Mouse (Mus musculus): Measurements from ENCODE around the gene Zswim4. TPM values are rescaled to one million over a fixed set of nuclear protein-coding genes. Genes with fewer than 3 reads are reported as not detected.

Zswim4 gene
- polyA plus RNA-seq, 1 experiment from 2014 or later: 9.0 TPM

- WGBS: 4% methylated on average over 52 of the region's 52 CpGs
- no peaks in the 10 kb centered on the region for H3K9me3 ChIP-seq
- H3K27ac ChIP-seq: peak within 1 kb of the TSS; percentile 77
- H3K36me3 ChIP-seq: peaks cover 51% of the 10 kb centered on the region
- 0 out of 2 replicates have a peak, but pooled peaks cover 2% of the 10 kb centered on the region for H3K4me1 ChIP-seq (replicated peaks)
- ATAC-seq: peak; percentile 97
- peak within 1 kb of the TSS; percentile 93 for H3K9ac ChIP-seq
- peak within 1 kb of the TSS; percentile 91 for H3K4me3 ChIP-seq (replicated peaks)
- H3K4me2 ChIP-seq (replicated peaks): peak within 1 kb of the TSS; percentile 67
- no peaks in the 10 kb centered on the region for H3K27me3 ChIP-seq (replicated peaks)
These were observed 12.7 kb upstream of the Zswim4 start, which contains the start of gene D8Ertd738e for GRCm38 (mm10) chr8:84249257-84250170. Gene D8Ertd738e (minus strand): TSS chr8:84249719.

GRCm38 (mm10) chr8:84241821-84242220 is 5.0 kb upstream of the Zswim4 start:
- Histone ChIP-seq H3K4me1 (replicated peaks) (peaks cover 4% of the 10 kb centered on the region), H3K9me3 (no peaks in the 10 kb centered on the region), H3K4me3 (replicated peaks) (no peak overlapping the region), H3K4me2 (replicated peaks) (no peak overlapping the region), H3K36me3 (peaks cover 22% of the 10 kb centered on the region), H3K27ac (no peak overlapping the region), H3K9ac (0 out of 2 replicates have a peak overlapping the region, but pooled peaks have one; percentile 5), H3K27me3 (replicated peaks) (no peaks in the 10 kb centered on the region)
- ATAC-seq: no peak
- WGBS: 65% methylated on average over 2 of the region's 2 CpGs

GRCm38 (mm10) chr8:84241167-84241566 is 4.3 kb upstream of the Zswim4 start:
- Histone ChIP-seq H3K27me3 (replicated peaks) (no peaks in the 10 kb centered on the region), H3K27ac (no peak overlapping the region), H3K4me2 (replicated peaks) (no peak overlapping the region), H3K9me3 (no peaks in the 10 kb centered on the region), H3K9ac (0 out of 2 replicates have a peak overlapping the region, but pooled peaks have one; percentile 5), H3K36me3 (peaks cover 15% of the 10 kb centered on the region), H3K4me1 (replicated peaks) (peaks cover 5% of the 10 kb centered on the region), H3K4me3 (replicated peaks) (no peak overlapping the region)
- ATAC-seq: no peak
- 60% methylated on average over 6 of the region's 6 CpGs for WGBS

- Histone ChIP-seq H3K4me3 (replicated peaks) (peak overlapping the region; percentile 64), H3K27me3 (replicated peaks) (no peaks in the 10 kb centered on the region), H3K27ac (peak overlapping the region; percentile 78), H3K9me3 (no peaks in the 10 kb centered on the region), H3K4me1 (replicated peaks) (peaks cover 15% of the 10 kb centered on the region), H3K36me3 (no peaks in the 10 kb centered on the region), H3K4me2 (replicated peaks) (peak overlapping the region; percentile 75), H3K9ac (peak overlapping the region; percentile 64)
- peak; percentile 7; the same call in 1 of the 2 replicates for ATAC-seq
- WGBS: 16% methylated on average over 19 of the region's 19 CpGs
These were observed 831 bp upstream of the Zswim4 start for GRCm38 (mm10) chr8:84237542-84238229.

GRCm38 (mm10) chr8:84236410-84236997 is 351 bp downstream of the Zswim4 start:
- Histone ChIP-seq H3K4me3 (replicated peaks) (peak overlapping the region; percentile 77), H3K36me3 (no peaks in the 10 kb centered on the region), H3K27me3 (replicated peaks) (no peaks in the 10 kb centered on the region), H3K4me2 (replicated peaks) (peak overlapping the region; percentile 72), H3K27ac (peak overlapping the region; percentile 11), H3K9me3 (no peaks in the 10 kb centered on the region), H3K9ac (peak overlapping the region; percentile 83), H3K4me1 (replicated peaks) (peaks cover 15% of the 10 kb centered on the region)
- under 1% methylated on average over 29 of the region's 30 CpGs for WGBS
- ATAC-seq: no peak; the same call in none of the 2 replicates

- H3K9me3 ChIP-seq: no peaks in the 10 kb centered on the region
- peak overlapping the region; percentile 77 for H3K4me3 ChIP-seq (replicated peaks)
- H3K36me3 ChIP-seq: no peaks in the 10 kb centered on the region; the same call in 1 of the 2 replicates
- H3K9ac ChIP-seq: peak overlapping the region; percentile 83
- H3K4me1 ChIP-seq (replicated peaks): peaks cover 15% of the 10 kb centered on the region
- H3K27me3 ChIP-seq (replicated peaks): no peaks in the 10 kb centered on the region
- peak overlapping the region; percentile 11; the same call in 1 of the 2 replicates for H3K27ac ChIP-seq
- no peak for ATAC-seq
- H3K4me2 ChIP-seq (replicated peaks): peak overlapping the region; percentile 72
- 19% methylated on average over 10 of the region's 10 CpGs for WGBS
These were observed 977 bp downstream of the Zswim4 start for GRCm38 (mm10) chr8:84235746-84236409.

- 82% methylated on average over 2 of the region's 2 CpGs for WGBS
- H3K4me3 ChIP-seq (replicated peaks): no peak overlapping the region
- peaks cover 14% of the 10 kb centered on the region for H3K4me1 ChIP-seq (replicated peaks)
- H3K4me2 ChIP-seq (replicated peaks): no peak overlapping the region
- no peaks in the 10 kb centered on the region for H3K27me3 ChIP-seq (replicated peaks)
- no peak overlapping the region for H3K27ac ChIP-seq
- peaks cover 9% of the 10 kb centered on the region for H3K36me3 ChIP-seq
- H3K9me3 ChIP-seq: no peaks in the 10 kb centered on the region
- no peak for ATAC-seq
- H3K9ac ChIP-seq: no peak overlapping the region
These were observed 3.8 kb downstream of the Zswim4 start for GRCm38 (mm10) chr8:84233055-84233454.

GRCm38 (mm10) chr8:84230735-84231134 is 6.1 kb downstream of the Zswim4 start:
- ATAC-seq: no peak
- no peak overlapping the region for H3K4me3 ChIP-seq (replicated peaks)
- no peak overlapping the region for H3K27ac ChIP-seq
- H3K4me2 ChIP-seq (replicated peaks): no peak overlapping the region
- H3K36me3 ChIP-seq: peaks cover 20% of the 10 kb centered on the region
- no peaks in the 10 kb centered on the region for H3K9me3 ChIP-seq
- H3K9ac ChIP-seq: no peak overlapping the region
- peaks cover 6% of the 10 kb centered on the region for H3K4me1 ChIP-seq (replicated peaks)
- no peaks in the 10 kb centered on the region for H3K27me3 ChIP-seq (replicated peaks)
- 77% methylated on average over 17 of the region's 17 CpGs for WGBS

- WGBS: 81% methylated on average over 21 of the region's 21 CpGs
- Histone ChIP-seq H3K27ac (no peak overlapping the region), H3K4me2 (replicated peaks) (no peak overlapping the region), H3K36me3 (peaks cover 45% of the 10 kb centered on the region), H3K4me1 (replicated peaks) (no peaks in the 10 kb centered on the region), H3K9me3 (no peaks in the 10 kb centered on the region), H3K9ac (no peak overlapping the region), H3K4me3 (replicated peaks) (no peak overlapping the region), H3K27me3 (replicated peaks) (no peaks in the 10 kb centered on the region)
- 0 out of 2 replicates have a peak, but pooled peaks have one; percentile 8 for ATAC-seq
These were observed 13.4 kb downstream of the Zswim4 start for GRCm38 (mm10) chr8:84223322-84224029.

GRCm38 (mm10) chr8:84222566-84223165 is 14.2 kb downstream of the Zswim4 start:
- WGBS: 89% methylated on average over 9 of the region's 9 CpGs
- no peaks in the 10 kb centered on the region for H3K27me3 ChIP-seq (replicated peaks)
- H3K9ac ChIP-seq: no peak overlapping the region
- ATAC-seq: no peak
- H3K27ac ChIP-seq: no peak overlapping the region
- no peak overlapping the region for H3K4me2 ChIP-seq (replicated peaks)
- H3K4me3 ChIP-seq (replicated peaks): no peak overlapping the region
- no peaks in the 10 kb centered on the region for H3K9me3 ChIP-seq
- no peaks in the 10 kb centered on the region for H3K4me1 ChIP-seq (replicated peaks)
- H3K36me3 ChIP-seq: peaks cover 40% of the 10 kb centered on the region

GRCm38 (mm10) chr8:84220105-84220504 is 16.8 kb downstream of the Zswim4 start:
- Histone ChIP-seq H3K4me2 (replicated peaks) (no peak overlapping the region), H3K4me1 (replicated peaks) (no peaks in the 10 kb centered on the region), H3K4me3 (replicated peaks) (no peak overlapping the region), H3K9ac (no peak overlapping the region), H3K27ac (no peak overlapping the region), H3K9me3 (no peaks in the 10 kb centered on the region), H3K36me3 (peaks cover 26% of the 10 kb centered on the region), H3K27me3 (replicated peaks) (no peaks in the 10 kb centered on the region)
- ATAC-seq: no peak
- WGBS: 73% methylated on average over 7 of the region's 7 CpGs

All from intestine, embryonic 15.5 days (tissue).